Mouse (Mus musculus) lung, embryonic 15.5 days (tissue): Measurements from ENCODE around the gene Tpx2. TPM values are rescaled to one million over a fixed set of nuclear protein-coding genes. Genes with fewer than 3 reads are reported as not detected.

ENCODE experiments used
- ATAC-seq: fragments of 200-750 bp; cut with Nextera tagmentation; 2 replicates; pipeline ENCODE4 v1.8.0; 2017; ENCODE audit warnings: moderate number of reproducible peaks, borderline replicate concordance; ENCODE audit not compliant: low FRiP score, low TSS enrichment; ENCODE audit errors: extremely low read depth
- H3K27ac ChIP-seq: fragments of 300-500 bp; sonication (generic); 2 replicates; pipeline ENCODE4 v1.5.1; 2015; ENCODE audit warnings: moderate library complexity, mild to moderate bottlenecking, inconsistent platforms
- H3K27me3 ChIP-seq: fragments of 300-500 bp; sonication (generic); 2 replicates; pipeline ENCODE4 v1.6.1; 2015; ENCODE audit warnings: inconsistent platforms
- H3K36me3 ChIP-seq: fragments of 300-500 bp; sonication (generic); 2 replicates; pipeline ENCODE4 v1.6.1; 2015; ENCODE audit warnings: inconsistent platforms
- H3K4me1 ChIP-seq: fragments of 300-500 bp; sonication (generic); 2 replicates; pipeline ENCODE4 v1.6.1; 2015; ENCODE audit warnings: inconsistent platforms
- H3K4me2 ChIP-seq: fragments of 300-500 bp; sonication (generic); 2 replicates; pipeline ENCODE4 v1.6.1; 2015; ENCODE audit warnings: inconsistent platforms, mild to moderate bottlenecking, moderate library complexity
- H3K4me3 ChIP-seq: fragments of 300-500 bp; sonication (generic); 2 replicates; pipeline ENCODE4 v1.5.1; 2015; ENCODE audit warnings: mild to moderate bottlenecking, inconsistent platforms
- H3K9ac ChIP-seq: fragments of 300-500 bp; sonication (generic); 2 replicates; pipeline ENCODE4 v1.6.1; 2015; ENCODE audit warnings: inconsistent platforms
- H3K9me3 ChIP-seq: fragments of 300-500 bp; sonication (generic); 2 replicates; pipeline ENCODE4 v1.6.1; 2016; ENCODE audit warnings: inconsistent platforms
- WGBS: fragments of 180-500 bp; shearing (Covaris S2); methylation state at CpG from one replicate; pipeline ENCODE4 v1.1.7; 2015; 5-methylcytosine and 5-hydroxymethylcytosine counted together
- polyA plus RNA-seq: library from polyadenylated mRNA; unstranded; fragments of >200 nt; fragmentation: Nextera tagmentation; extraction: Ambion mirVana; gene quantifications from 2 replicates; pipeline ENCODE4 v1.2.1, GENCODE M21; 2015

Tpx2 gene
- polyA plus RNA-seq, 1 experiment from 2014 or later = 92.1 TPM

DNA sequence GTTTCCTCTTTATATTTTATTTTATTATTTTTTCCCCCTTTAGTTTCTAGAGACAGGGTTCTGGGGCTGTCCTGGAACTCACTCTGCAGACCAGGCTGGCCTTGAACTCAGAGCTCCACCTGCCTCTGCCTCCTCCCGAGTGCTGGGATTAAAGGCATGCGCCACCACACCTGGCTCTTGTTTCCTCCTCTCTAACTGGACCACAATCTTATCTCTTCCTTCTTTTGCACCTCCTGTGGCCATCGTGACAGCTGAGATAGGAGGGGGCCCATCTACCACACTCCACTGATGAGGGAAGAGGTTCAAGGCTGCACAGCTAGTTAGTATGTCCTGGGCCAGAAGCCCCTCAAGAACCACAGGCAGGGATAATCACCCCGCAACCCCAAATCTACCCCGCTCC, 76.8 kb downstream of the Tpx2 start:
- Histone ChIP-seq H3K36me3 (no peaks in the 10 kb centered on the region), H3K9me3 (no peaks in the 10 kb centered on the region), H3K4me2 (no peak overlapping the region), H3K27me3 (no peaks in the 10 kb centered on the region), H3K27ac (peak overlapping the region; percentile 76; the same call in 1 of the 2 replicates), H3K4me3 (no peak overlapping the region), H3K9ac (no peak overlapping the region), H3K4me1 (peaks cover 33% of the 10 kb centered on the region)
- no peak for ATAC-seq
- 71% methylated on average over 5 of the region's 5 CpGs for WGBS

DNA sequence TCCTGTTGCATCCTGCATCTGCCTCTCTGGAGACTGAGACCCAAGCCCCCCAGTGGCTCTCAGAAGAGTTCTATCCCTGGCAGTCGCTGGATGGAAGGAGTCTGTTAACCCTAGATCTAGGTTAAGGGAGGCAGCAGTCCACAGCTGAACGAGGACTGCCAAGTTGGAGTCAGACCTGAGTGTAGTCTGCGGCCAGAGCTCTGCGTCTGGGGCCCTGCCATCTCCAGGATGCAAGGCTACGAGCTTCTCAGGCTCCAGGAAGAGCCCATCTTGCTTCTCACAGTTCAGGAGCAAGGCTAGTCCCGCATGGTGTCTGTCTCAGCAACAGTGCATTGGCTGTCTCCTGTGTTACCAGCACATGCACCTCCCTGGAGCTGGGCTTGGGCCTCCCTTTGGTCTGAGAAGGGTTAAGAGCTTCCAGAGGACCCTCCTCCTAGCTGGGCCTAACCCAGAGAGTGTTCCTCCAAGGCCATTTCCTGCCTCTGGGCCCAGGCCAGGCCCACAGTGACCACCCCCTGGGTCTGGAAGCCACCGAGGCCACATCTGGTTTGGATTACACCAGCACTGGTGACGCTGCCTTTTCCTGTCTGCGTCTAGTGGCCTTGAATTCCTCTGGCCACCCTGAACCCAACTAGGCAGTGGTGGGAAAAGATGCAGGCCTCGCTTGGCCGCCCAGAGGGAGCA, 77.6 kb downstream of the Tpx2 start:
- Histone ChIP-seq H3K9ac (no peak overlapping the region; the same call in 1 of the 2 replicates), H3K4me3 (no peak overlapping the region), H3K27me3 (no peaks in the 10 kb centered on the region), H3K36me3 (no peaks in the 10 kb centered on the region), H3K27ac (peak overlapping the region; percentile 76), H3K4me1 (peaks cover 33% of the 10 kb centered on the region), H3K4me2 (no peak overlapping the region), H3K9me3 (no peaks in the 10 kb centered on the region)
- WGBS = 29% methylated on average over 11 of the region's 11 CpGs
- peak; percentile 85 for ATAC-seq

DNA sequence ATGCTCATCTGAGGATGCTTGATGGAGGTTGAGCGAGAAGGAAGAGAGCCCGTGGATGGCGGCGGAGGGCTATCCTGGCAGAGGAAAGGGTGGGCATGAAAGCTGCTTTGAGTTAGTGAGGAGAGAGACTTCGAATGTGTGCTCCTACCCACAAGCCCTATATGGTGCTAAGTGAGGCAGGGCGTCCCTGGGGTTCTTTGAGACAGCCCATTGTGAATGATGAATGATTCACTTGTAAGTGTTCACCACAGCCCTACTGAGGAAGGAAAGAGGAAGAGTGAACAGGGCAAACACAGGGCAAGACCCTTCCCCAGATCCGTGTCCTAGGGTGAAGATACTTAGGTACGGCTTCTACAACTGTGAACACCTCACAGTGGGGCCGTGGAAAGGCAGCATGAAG, 79.1 kb downstream of the Tpx2 start:
- no peak overlapping the region for H3K4me2 ChIP-seq
- no peak overlapping the region for H3K27ac ChIP-seq
- no peak overlapping the region for H3K4me3 ChIP-seq
- 66% methylated on average over 9 of the region's 9 CpGs for WGBS
- no peaks in the 10 kb centered on the region for H3K36me3 ChIP-seq
- no peak overlapping the region for H3K9ac ChIP-seq
- no peaks in the 10 kb centered on the region for H3K27me3 ChIP-seq
- H3K4me1 ChIP-seq = peaks cover 33% of the 10 kb centered on the region
- no peak for ATAC-seq
- H3K9me3 ChIP-seq = no peaks in the 10 kb centered on the region

DNA sequence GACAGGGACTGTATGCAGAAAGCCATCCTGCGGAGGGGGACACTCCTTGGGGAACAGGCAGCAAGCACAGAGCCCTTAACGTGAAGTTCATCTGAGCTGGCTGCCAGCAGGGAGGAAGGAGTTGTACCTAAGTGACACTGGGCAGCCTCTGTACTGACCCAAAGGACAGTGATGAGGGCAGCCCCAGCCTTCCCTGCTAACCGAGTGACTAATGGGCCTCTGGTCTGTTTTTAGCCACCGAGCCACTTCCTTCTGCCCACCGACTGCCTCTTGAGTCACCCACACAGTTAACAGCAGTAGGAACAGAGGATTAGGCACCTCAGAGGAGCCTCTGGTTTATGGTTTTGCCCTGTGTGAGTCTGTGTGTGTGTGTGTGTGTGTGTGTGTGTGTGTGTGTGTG, 79.6 kb downstream of the Tpx2 start:
- no peak overlapping the region for H3K4me3 ChIP-seq
- peaks cover 33% of the 10 kb centered on the region for H3K4me1 ChIP-seq
- no peak overlapping the region for H3K4me2 ChIP-seq
- 47% methylated on average over 5 of the region's 5 CpGs for WGBS
- H3K27ac ChIP-seq = 0 out of 2 replicates have a peak overlapping the region, but pooled peaks have one; percentile 71
- H3K9ac ChIP-seq = no peak overlapping the region
- no peaks in the 10 kb centered on the region for H3K9me3 ChIP-seq
- peaks cover 3% of the 10 kb centered on the region; the same call in 1 of the 2 replicates for H3K27me3 ChIP-seq
- no peaks in the 10 kb centered on the region for H3K36me3 ChIP-seq
- no peak for ATAC-seq

DNA sequence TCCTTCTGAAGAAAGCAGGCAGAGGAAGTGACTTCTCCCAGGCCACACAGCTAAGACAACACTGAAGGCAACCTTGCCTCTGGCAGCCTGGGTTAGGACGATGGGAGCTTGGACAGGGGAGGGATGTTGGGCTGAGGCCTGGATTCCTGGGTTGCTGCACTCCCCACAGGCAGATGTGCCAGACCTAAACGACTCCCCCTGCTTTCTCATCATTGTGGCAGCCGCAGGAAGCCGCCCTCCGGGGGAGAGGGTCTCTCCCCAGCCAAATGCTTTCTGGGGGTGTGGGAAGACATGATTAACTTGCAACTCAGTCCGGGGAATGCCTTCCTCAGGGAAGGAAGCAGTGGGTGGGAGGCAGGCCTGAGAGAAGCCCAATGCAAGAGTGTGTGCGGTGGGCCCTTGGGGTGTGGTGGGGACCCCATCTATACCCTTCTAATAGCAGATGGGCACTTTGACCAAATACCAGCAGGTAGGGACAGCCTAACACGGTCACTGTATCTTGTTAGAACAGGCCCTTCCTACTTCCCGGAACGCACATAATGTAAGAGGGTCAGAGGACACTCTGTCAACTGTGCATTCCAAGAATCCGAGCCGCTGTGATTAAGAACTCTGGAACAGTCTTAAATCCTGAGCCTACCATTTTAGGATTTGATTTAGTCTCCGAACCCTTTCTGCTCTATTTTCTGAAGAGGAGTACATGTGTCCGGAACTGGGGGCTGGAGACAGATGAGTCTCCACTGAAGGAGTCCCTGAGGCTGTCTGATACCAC, 80.6 kb downstream of the Tpx2 start:
- no peaks in the 10 kb centered on the region for H3K36me3 ChIP-seq
- peaks cover 33% of the 10 kb centered on the region for H3K4me1 ChIP-seq
- 37% methylated on average over 14 of the region's 14 CpGs for WGBS
- H3K9ac ChIP-seq = no peak overlapping the region
- H3K4me3 ChIP-seq = no peak overlapping the region
- peak overlapping the region; percentile 71 for H3K27ac ChIP-seq
- no peaks in the 10 kb centered on the region for H3K9me3 ChIP-seq
- ATAC-seq = no peak
- peaks cover 9% of the 10 kb centered on the region; the same call in 1 of the 2 replicates for H3K27me3 ChIP-seq
- H3K4me2 ChIP-seq = no peak overlapping the region

DNA sequence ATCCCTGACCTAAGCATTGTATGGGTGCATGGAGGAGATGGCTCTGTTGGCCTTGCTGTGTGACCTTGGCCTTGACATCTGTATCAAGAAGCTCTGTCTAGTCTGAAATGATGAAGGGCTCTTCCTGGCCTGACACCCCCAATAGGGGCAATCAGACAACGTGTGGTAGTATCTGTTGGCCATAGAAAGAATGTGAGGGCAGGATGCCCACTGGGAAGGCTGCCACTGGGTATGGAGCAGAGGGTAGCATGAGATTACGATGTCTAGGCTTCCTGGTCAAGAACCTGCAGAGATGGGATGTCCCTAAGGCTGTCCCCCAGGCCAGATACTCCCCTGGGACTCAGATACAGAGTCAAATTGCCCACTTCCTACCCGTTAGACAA, 81.2 kb downstream of the Tpx2 start:
- H3K27ac ChIP-seq = peak overlapping the region; percentile 71
- no peaks in the 10 kb centered on the region for H3K36me3 ChIP-seq
- H3K4me1 ChIP-seq = peaks cover 33% of the 10 kb centered on the region
- WGBS = 67% methylated on average over 3 of the region's 3 CpGs
- H3K9me3 ChIP-seq = no peaks in the 10 kb centered on the region
- no peak overlapping the region for H3K9ac ChIP-seq
- H3K4me2 ChIP-seq = no peak overlapping the region
- no peak overlapping the region for H3K4me3 ChIP-seq
- ATAC-seq = no peak
- peaks cover 9% of the 10 kb centered on the region; the same call in 1 of the 2 replicates for H3K27me3 ChIP-seq

DNA sequence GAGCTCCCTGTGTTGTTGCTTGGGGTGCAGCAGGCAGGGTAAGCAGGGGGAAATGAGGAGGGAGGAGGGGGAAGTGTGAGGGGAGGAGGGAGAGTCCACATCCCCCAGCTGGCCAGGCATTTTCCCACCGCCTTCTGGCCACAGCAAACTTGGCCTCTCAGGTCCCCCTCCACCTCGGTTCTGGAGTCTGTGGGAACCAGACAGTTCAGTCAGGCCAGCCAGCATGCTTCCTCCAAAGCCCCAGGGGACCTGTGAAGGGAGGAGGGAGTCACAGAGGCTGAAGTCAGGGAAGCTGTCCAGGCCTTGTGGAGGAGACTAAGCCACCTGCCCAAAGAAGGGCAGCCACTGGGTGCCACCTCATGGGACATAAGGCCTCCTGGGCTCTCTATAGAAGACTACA, 82.5 kb downstream of the Tpx2 start:
- no peak for ATAC-seq
- H3K36me3 ChIP-seq = no peaks in the 10 kb centered on the region
- H3K4me1 ChIP-seq = peaks cover 24% of the 10 kb centered on the region
- no peak overlapping the region for H3K4me2 ChIP-seq
- no peak overlapping the region for H3K4me3 ChIP-seq
- peaks cover 9% of the 10 kb centered on the region; the same call in 1 of the 2 replicates for H3K27me3 ChIP-seq
- no peaks in the 10 kb centered on the region for H3K9me3 ChIP-seq
- H3K27ac ChIP-seq = peak overlapping the region; percentile 37
- WGBS = 15% methylated on average over 2 of the region's 2 CpGs
- H3K9ac ChIP-seq = no peak overlapping the region

DNA sequence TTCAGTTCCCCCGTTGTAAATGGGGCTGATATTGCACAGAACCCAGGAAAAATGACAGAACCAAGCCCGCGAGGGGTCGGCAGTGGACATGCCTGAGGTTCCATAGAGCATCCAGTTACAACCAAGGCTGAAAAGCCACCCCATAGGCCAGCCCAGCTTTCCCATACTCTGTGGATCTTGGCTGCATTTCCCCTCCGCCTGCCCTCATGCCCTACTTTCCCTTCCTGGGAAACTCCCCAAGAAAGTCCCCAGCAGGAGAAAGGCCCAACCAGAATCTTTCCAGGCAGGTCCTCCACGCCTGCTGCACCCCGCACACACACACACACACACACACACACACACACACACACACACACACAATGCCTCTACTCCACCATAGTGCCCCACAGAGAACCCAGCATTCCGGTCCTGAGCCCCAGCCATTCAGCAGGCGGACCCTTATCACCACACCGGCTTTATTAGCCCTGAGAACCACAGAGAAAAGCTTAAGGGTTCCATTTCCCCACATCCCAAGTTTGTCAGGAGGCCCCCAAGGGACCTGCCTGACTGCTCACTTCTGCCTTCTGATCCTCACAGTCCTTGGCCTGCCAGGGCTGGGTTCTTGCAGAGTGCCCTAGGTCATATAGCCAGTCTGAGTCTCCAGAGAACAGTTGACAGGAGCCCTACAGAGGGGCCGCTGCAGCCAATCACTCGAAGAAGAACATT, 83.8 kb downstream of the Tpx2 start:
- WGBS = 69% methylated on average over 10 of the region's 12 CpGs
- ATAC-seq = no peak
- Histone ChIP-seq H3K9ac (no peak overlapping the region), H3K36me3 (no peaks in the 10 kb centered on the region), H3K27ac (peak overlapping the region; percentile 42; the same call in 1 of the 2 replicates), H3K4me3 (peak overlapping the region; percentile 19), H3K9me3 (no peaks in the 10 kb centered on the region), H3K4me2 (peak overlapping the region; percentile 30), H3K4me1 (peaks cover 11% of the 10 kb centered on the region), H3K27me3 (peaks cover 12% of the 10 kb centered on the region; the same call in 1 of the 2 replicates)

DNA sequence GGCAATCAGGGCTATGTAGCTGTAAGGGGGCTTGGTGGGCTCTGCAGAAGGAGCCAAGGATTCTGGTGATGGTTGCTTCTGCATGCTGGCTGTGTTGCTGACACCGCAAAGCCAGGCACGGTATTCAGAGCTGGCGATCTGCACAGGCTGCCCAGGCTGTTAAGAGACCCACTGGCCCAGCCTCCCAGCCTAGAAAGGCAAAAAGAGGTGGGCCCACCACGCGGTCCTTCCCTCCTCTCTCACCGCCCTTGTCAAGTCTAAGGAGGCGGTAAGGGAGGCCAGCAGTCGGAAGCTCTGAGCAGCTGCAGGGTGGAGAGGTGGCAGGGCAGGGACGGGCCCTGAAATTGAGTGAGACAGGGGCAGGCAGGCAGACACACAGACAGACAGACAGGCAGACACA, 85.3 kb downstream of the Tpx2 start, which contains the start of gene Foxs1:
TSS of gene Foxs1 (minus strand) at position 161 of the 400 bp plus-strand sequence.
- H3K4me2 ChIP-seq = peak within 1 kb of the TSS; percentile 30
- no peaks in the 10 kb centered on the region for H3K36me3 ChIP-seq
- peaks cover 5% of the 10 kb centered on the region; the same call in 1 of the 2 replicates for H3K4me1 ChIP-seq
- 14% methylated on average over 9 of the region's 9 CpGs for WGBS
- no peak within 1 kb of the TSS for H3K9ac ChIP-seq
- H3K27ac ChIP-seq = peak within 1 kb of the TSS; percentile 42
- no peaks in the 10 kb centered on the region for H3K9me3 ChIP-seq
- peaks cover 13% of the 10 kb centered on the region; the same call in 1 of the 2 replicates for H3K27me3 ChIP-seq
- ATAC-seq = peak; percentile 60; the same call in 1 of the 2 replicates
- peak within 1 kb of the TSS; percentile 19 for H3K4me3 ChIP-seq

DNA sequence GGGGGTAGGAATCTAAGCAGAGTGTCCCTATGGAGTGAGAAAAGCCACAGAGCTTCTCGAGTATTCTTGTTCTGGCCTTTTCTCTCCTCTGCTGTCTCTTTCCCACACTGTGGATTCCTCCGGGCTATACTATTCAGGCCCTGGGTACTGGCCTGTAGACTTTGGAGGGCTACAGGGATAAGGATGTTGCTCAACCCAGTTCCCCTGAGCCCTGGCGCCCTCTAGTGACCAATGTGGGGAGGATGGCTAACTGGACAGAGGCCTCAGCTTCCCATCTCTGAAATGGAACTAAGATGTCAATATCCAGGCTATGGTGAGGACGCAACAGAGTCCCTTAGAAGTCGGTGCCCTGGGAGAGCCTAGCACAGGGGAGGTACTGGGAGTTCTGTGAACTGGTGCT, 85.8 kb downstream of the Tpx2 start:
- no peaks in the 10 kb centered on the region for H3K9me3 ChIP-seq
- peak; percentile 49; the same call in 1 of the 2 replicates for ATAC-seq
- no peak overlapping the region for H3K9ac ChIP-seq
- WGBS = 30% methylated on average over 5 of the region's 5 CpGs
- H3K4me3 ChIP-seq = no peak overlapping the region
- peaks cover 13% of the 10 kb centered on the region; the same call in 1 of the 2 replicates for H3K27me3 ChIP-seq
- no peak overlapping the region for H3K4me2 ChIP-seq
- H3K36me3 ChIP-seq = no peaks in the 10 kb centered on the region
- H3K4me1 ChIP-seq = no peaks in the 10 kb centered on the region; the same call in 1 of the 2 replicates
- 0 out of 2 replicates have a peak overlapping the region, but pooled peaks have one; percentile 6 for H3K27ac ChIP-seq

DNA sequence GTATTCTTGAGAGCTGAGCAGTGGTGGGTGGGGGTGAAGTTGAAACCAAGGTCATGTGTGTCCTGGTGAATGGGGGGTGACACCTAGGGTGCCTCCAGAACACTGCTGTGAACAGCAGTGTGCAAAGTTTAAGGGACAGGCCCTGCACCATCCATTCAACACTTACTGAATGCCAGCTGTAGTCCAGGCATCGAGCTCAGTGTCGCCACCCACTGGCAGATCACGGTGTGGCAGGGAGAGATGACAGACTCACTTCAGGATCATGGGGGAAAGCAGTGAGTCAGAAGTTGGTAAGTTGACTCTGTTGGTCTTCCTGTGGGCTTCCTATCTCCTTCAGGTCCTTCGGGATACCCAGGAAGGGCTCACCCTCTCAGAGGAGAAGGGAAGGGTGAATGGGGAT, 92.1 kb downstream of the Tpx2 start:
- H3K36me3 ChIP-seq = no peaks in the 10 kb centered on the region
- H3K9me3 ChIP-seq = no peaks in the 10 kb centered on the region
- peaks cover 64% of the 10 kb centered on the region for H3K27me3 ChIP-seq
- H3K27ac ChIP-seq = no peak overlapping the region
- H3K4me1 ChIP-seq = peaks cover 6% of the 10 kb centered on the region
- WGBS = 9% methylated on average over 4 of the region's 4 CpGs
- no peak overlapping the region for H3K9ac ChIP-seq
- no peak for ATAC-seq
- H3K4me3 ChIP-seq = no peak overlapping the region
- no peak overlapping the region for H3K4me2 ChIP-seq
